Mouse (Mus musculus) liver, adult 2 months (tissue): Measurements from ENCODE around the gene Wscd2. TPM values are rescaled to one million over a fixed set of nuclear protein-coding genes. Genes with fewer than 3 reads are reported as not detected.

Experiments used
- DNase-seq: peaks from one replicate; pipeline ENCODE4 v3.0.0-alpha.2; 2011; ENCODE audit warnings: low read depth, low spot score; ENCODE audit errors: extremely low read depth
- H3K27ac ChIP-seq: fragments of 200-500 bp; replicated peaks from 2 replicates; pipeline ENCODE4 v1.5.1; 2012; ENCODE audit warnings: low read depth, mild to moderate bottlenecking, control low read depth, inconsistent platforms, low read length; ENCODE audit not compliant: insufficient read depth
- H3K27me3 ChIP-seq: fragments of 200-500 bp; 2 replicates; pipeline ENCODE4 v1.6.1; 2012; ENCODE audit warnings: mild to moderate bottlenecking, moderate library complexity, low read length, inconsistent platforms; ENCODE audit not compliant: control insufficient read depth, insufficient read depth
- H3K36me3 ChIP-seq: fragments of 200-500 bp; 2 replicates; pipeline ENCODE4 v1.6.1; 2012; ENCODE audit warnings: low read length, inconsistent platforms; ENCODE audit not compliant: control insufficient read depth, insufficient read depth
- H3K4me1 ChIP-seq: fragments of 200-500 bp; 2 replicates; pipeline ENCODE4 v1.6.1; 2011; ENCODE audit warnings: low read length; ENCODE audit not compliant: control insufficient read depth, insufficient read depth
- H3K4me3 ChIP-seq: fragments of 200-500 bp; 2 replicates; pipeline ENCODE4 v1.5.1; 2011; ENCODE audit warnings: low read depth, mild to moderate bottlenecking, control low read depth, low read length, moderate library complexity; ENCODE audit not compliant: insufficient read depth
- H3K79me2 ChIP-seq: fragments of 200-500 bp; 2 replicates; pipeline ENCODE4 v1.6.1; 2012; ENCODE audit warnings: inconsistent platforms, mild to moderate bottlenecking, low read length, moderate library complexity; ENCODE audit not compliant: control insufficient read depth, insufficient read depth
- H3K9ac ChIP-seq: fragments of 200-500 bp; 2 replicates; pipeline ENCODE4 v1.6.1; 2012; ENCODE audit warnings: low read depth, mild to moderate bottlenecking, control low read depth, inconsistent platforms, low read length
- CTCF ChIP-seq: fragments of 200-500 bp; IDR thresholded peaks from 2 replicates; pipeline ENCODE4 v1.5.1; 2011; ENCODE audit warnings: low read depth, low read length, control low read depth
- POLR2A ChIP-seq: fragments of 200-500 bp; IDR thresholded peaks from 2 replicates; pipeline ENCODE4 v1.6.1; 2011; ENCODE audit warnings: low read length, control low read depth; ENCODE audit not compliant: insufficient read depth; ENCODE audit errors: extremely low read depth
- WGBS: fragments of 180-500 bp; shearing (Covaris S2); methylation state at CpG from one replicate; pipeline ENCODE4 v1.1.7; 2018; 5-methylcytosine and 5-hydroxymethylcytosine counted together
- polyA plus RNA-seq: library from polyadenylated mRNA; depleted of rRNA; stranded (reverse); fragments of >200 nt; gene quantifications from 2 replicates; pipeline ENCODE4 v1.2.3, GENCODE M21; 2012
- total RNA-seq: library from RNA; depleted of rRNA; stranded (reverse); fragments of >200 nt; gene quantifications from 2 replicates; pipeline ENCODE4 v1.2.3, GENCODE M21; 2014

Gene Wscd2
- total and polyA plus RNA-seq, 2 experiments = 0.05 to 0.09 TPM

DNA sequence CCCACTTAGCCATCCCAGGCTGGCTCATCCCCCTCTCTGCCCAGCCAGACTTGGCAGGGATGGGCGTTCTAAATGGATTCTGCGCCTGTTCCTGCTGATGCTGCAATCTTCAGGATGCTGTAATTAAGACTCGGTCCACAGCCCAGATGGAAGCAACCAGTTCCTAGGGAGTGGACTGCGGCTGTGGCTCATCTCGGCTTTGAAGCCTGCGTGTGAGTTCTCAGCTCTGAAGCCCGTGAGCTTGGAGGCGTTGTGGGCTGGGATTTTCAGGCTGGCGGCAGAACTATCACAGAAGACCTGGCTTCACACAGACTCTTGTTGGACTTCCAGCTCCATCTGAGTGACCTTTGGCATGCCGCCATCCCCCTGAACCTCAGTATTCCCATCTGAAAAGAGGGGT lies 34.1 kb upstream of the Wscd2 start:
- Histone ChIP-seq H3K9ac (no peak overlapping the region), H3K27ac (no peak overlapping the region), H3K27me3 (0 out of 2 replicates have a peak, but pooled peaks cover 2% of the 10 kb centered on the region), H3K4me1 (no peaks in the 10 kb centered on the region), H3K79me2 (no peaks in the 10 kb centered on the region), H3K4me3 (no peak overlapping the region), H3K36me3 (no peaks in the 10 kb centered on the region)
- 84% methylated on average over 10 of the region's 10 CpGs for whole genome bisulfite sequencing
- DNase-seq = no peak
- TF ChIP-seq POLR2A (no peak), CTCF (no peak)

DNA sequence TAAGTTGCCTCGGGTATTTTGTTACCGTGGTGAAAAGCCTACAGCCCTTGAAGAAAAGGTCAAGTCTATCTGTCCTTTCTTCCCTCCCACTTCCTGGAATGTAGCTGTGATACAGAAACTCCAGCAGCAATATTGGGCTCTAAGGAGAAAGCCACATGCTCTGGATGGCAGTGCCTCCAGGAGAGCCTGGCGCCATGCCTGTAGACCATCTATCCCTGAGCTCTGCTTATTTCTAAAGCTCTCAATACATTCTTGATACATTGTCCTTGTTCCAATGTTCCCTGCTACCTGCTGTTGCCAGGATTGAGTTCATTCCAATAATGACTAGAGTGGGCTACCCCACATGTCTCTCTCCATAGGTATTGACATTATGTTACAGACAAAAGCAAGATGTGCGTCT lies 33.4 kb upstream of the Wscd2 start:
- Histone ChIP-seq H3K79me2 (no peaks in the 10 kb centered on the region), H3K4me1 (no peaks in the 10 kb centered on the region), H3K36me3 (no peaks in the 10 kb centered on the region), H3K9ac (no peak overlapping the region), H3K27ac (no peak overlapping the region), H3K4me3 (no peak overlapping the region), H3K27me3 (0 out of 2 replicates have a peak, but pooled peaks cover 2% of the 10 kb centered on the region)
- no peak for DNase-seq
- TF ChIP-seq CTCF (no peak), POLR2A (no peak)
- WGBS = 84% methylated on average over 4 of the region's 4 CpGs

DNA sequence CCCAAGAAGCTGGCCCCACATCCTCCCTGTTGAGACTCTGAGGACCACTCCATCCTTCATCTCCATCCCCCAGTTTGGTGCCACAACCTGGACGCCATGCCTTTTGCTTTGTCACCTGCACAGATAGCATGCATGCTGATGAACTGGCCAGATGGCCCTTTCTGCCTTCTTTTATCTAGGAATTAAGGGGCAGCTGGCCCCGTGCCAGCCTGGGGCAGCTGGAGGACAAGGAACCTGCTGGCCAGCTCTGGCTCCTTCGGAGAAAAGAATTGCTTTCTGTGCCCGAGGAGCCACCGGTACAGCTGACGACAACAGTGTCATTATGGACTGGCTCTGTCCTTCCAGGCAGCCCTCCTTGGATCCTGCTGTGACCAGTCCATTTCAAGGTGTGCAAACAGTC lies 32.9 kb upstream of the Wscd2 start:
- WGBS = 79% methylated on average over 6 of the region's 6 CpGs
- Histone ChIP-seq H3K27ac (no peak overlapping the region), H3K79me2 (no peaks in the 10 kb centered on the region), H3K27me3 (0 out of 2 replicates have a peak, but pooled peaks cover 2% of the 10 kb centered on the region), H3K4me1 (no peaks in the 10 kb centered on the region), H3K4me3 (no peak overlapping the region), H3K9ac (no peak overlapping the region), H3K36me3 (no peaks in the 10 kb centered on the region)
- no peak for TF ChIP-seq CTCF
- TF ChIP-seq POLR2A = no peak
- DNase-seq = no peak

DNA sequence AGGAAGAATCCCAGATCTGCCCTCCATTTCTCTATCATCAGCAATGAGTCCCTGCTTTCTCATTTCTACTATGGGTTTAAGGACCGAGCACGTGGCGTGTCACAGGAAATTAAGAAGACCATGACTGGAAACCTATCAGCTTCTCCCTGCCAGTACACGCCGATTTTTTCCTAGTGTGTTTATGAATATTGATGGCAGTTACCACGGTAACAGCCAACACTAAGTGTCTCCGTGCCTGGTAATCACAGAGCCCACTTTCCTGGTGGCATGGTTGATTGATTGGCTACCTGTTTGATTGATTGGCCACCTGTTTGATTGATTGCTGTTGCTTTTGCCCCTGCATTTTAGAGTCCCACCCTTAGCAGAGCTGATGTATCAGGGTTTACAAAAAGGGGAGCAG lies 30.2 kb upstream of the Wscd2 start:
- WGBS = 70% methylated on average over 7 of the region's 7 CpGs
- no peaks in the 10 kb centered on the region for H3K4me1 ChIP-seq
- no peak overlapping the region for H3K9ac ChIP-seq
- no peak overlapping the region for H3K4me3 ChIP-seq
- 0 out of 2 replicates have a peak, but pooled peaks cover 2% of the 10 kb centered on the region for H3K27me3 ChIP-seq
- no peak overlapping the region for H3K27ac ChIP-seq
- DNase-seq = no peak
- no peaks in the 10 kb centered on the region for H3K36me3 ChIP-seq
- TF ChIP-seq POLR2A (no peak), CTCF (no peak)
- no peaks in the 10 kb centered on the region for H3K79me2 ChIP-seq

DNA sequence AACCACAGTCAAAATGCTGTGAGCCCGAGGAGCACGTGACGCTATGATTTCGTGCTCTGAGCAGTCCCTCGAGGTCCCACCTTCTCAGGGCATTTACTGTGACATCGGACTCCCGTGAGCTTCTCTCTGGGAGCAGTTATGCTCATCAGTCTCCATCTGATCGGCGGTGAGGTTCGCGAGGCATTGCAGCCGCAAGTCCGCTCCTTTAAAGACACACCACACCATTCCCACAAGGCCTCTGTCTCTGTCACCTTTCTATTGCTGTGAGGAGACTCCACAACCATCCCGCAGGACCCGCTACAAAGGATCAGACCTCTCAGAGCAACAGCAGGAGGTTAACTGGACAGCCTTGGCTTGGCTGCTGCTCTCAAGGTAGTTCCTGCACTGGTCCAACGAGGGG lies 28.6 kb upstream of the Wscd2 start:
- DNase-seq = no peak
- Histone ChIP-seq H3K9ac (no peak overlapping the region), H3K36me3 (no peaks in the 10 kb centered on the region), H3K27ac (no peak overlapping the region), H3K4me3 (no peak overlapping the region), H3K27me3 (0 out of 2 replicates have a peak, but pooled peaks cover 2% of the 10 kb centered on the region), H3K79me2 (no peaks in the 10 kb centered on the region), H3K4me1 (no peaks in the 10 kb centered on the region)
- 21% methylated on average over 16 of the region's 16 CpGs for WGBS
- TF ChIP-seq CTCF = no peak
- TF ChIP-seq POLR2A = no peak

DNA sequence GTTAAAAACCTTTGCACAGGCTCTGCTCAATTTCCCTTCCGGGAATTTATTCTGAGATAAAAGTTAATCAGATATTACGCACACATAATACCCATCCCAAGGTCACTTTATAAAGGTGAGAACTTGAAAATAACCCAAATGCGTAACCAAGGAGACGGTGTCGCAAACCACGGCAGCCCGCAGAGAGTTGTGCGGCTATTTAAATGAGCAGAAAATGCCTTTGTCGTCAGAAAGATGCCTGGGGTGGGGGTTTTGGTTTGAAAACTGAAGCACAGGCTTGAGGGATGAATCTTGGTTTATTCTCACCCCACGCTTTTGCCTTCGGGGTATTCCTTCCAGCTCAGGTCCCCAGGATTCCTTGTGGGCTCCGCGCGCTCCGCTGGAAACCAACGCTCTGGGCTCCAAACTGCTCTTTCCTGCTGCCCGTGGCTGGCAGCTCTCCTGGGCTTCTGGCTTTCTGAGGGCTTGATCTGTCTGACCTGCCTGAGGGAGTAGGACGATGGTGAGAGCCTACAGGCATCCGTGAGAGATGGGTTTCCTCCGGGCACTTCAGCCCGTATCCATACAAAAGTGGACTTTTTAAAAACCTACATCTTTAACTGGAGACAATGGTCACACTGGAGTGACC lies 28.0 kb upstream of the Wscd2 start:
- H3K4me1 ChIP-seq = no peaks in the 10 kb centered on the region
- H3K4me3 ChIP-seq = no peak overlapping the region
- no peak overlapping the region for H3K27ac ChIP-seq
- 0 out of 2 replicates have a peak, but pooled peaks cover 2% of the 10 kb centered on the region for H3K27me3 ChIP-seq
- TF ChIP-seq CTCF (no peak), POLR2A (no peak)
- H3K79me2 ChIP-seq = no peaks in the 10 kb centered on the region
- WGBS = 41% methylated on average over 21 of the region's 21 CpGs
- no peak for DNase-seq
- no peaks in the 10 kb centered on the region for H3K36me3 ChIP-seq
- H3K9ac ChIP-seq = no peak overlapping the region
